Mouse (Mus musculus) intestine, embryonic 15.5 days (tissue): ENCODE data around the gene Hoxd11. TPM values are rescaled to one million over a fixed set of nuclear protein-coding genes. Genes with fewer than 3 reads are reported as not detected.
A peak's percentile ranks its signal among the peaks of the same experiment; 100 is the strongest.

Experiments
- ATAC-seq: fragments of 200-750 bp; cut with Nextera tagmentation; 2 replicates; pipeline ENCODE4 v1.8.0; 2017; ENCODE audit warnings: moderate TSS enrichment, moderate library complexity
- H3K27ac ChIP-seq: fragments of 300-500 bp; sonication (generic); 2 replicates; pipeline ENCODE4 v1.5.1; 2015; ENCODE audit warnings: mild to moderate bottlenecking, inconsistent platforms
- H3K27me3 ChIP-seq: fragments of 300-500 bp; sonication (generic); replicated peaks from 2 replicates; pipeline ENCODE4 v1.6.1; 2015; ENCODE audit warnings: inconsistent platforms
- H3K36me3 ChIP-seq: fragments of 300-500 bp; sonication (generic); 2 replicates; pipeline ENCODE4 v1.6.1; 2015; ENCODE audit warnings: inconsistent platforms
- H3K4me1 ChIP-seq: fragments of 300-500 bp; sonication (generic); replicated peaks from 2 replicates; pipeline ENCODE4 v1.6.1; 2015; ENCODE audit warnings: inconsistent platforms
- H3K4me2 ChIP-seq: fragments of 300-500 bp; sonication (generic); replicated peaks from 2 replicates; pipeline ENCODE4 v1.6.1; 2015; ENCODE audit warnings: mild to moderate bottlenecking, inconsistent platforms
- H3K4me3 ChIP-seq: fragments of 300-500 bp; sonication (generic); replicated peaks from 2 replicates; pipeline ENCODE4 v1.5.1; 2015; ENCODE audit warnings: inconsistent platforms
- H3K9ac ChIP-seq: fragments of 300-500 bp; sonication (generic); 2 replicates; pipeline ENCODE4 v1.6.1; 2015; ENCODE audit warnings: inconsistent platforms
- H3K9me3 ChIP-seq: fragments of 300-500 bp; sonication (generic); 2 replicates; pipeline ENCODE4 v1.6.1; 2016; ENCODE audit warnings: inconsistent platforms
- WGBS: fragments of 180-500 bp; shearing (Covaris S2); methylation state at CpG from one replicate; pipeline ENCODE4 v1.1.7; 2015; 5-methylcytosine and 5-hydroxymethylcytosine counted together
- polyA plus RNA-seq: library from polyadenylated mRNA; unstranded; fragments of >200 nt; fragmentation: Nextera tagmentation; extraction: Ambion mirVana; gene quantifications from 2 replicates; pipeline ENCODE4 v1.2.1, GENCODE M21; 2015

Gene Hoxd11
- 1.2 and 2.3 TPM in 2 replicates for polyA plus RNA-seq

DNA sequence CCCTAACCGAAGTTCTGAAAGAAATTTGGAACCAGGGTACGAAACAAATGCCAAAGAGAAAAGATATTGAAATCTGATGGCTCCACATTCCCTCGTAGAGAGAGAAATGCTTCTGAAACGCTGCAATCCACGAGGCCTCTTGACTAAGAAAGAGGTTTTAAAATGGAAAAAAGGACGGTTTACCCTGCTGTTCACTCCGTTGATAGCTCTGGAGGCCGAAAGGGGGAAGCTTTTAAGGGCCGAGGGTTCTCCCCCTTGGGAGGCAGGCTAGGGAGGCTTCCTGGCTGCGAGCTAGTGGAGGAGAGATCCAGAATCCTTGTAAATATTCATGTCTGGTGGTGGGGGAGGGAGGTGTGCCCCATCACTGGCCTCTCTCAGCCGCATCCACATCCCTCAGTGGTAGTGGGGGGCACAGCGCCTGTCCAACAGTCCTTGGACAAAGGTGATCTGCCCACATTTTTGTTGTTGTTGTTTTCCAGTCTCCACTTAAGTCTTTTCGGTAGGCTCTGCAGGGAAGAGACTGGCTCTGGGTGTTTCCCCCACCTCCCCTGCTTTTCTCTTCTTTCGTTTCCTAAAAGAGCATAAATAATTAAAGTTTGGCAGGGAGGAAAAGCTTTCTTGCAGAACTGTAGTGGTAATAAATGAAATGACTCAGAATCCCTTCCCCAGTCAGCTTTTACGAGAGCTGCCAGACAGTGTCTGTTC is at the start of gene Hoxd11:
Gene Hoxd11 (plus strand): TSS at position 667 of the 705 bp plus-strand sequence.
- Histone ChIP-seq H3K4me3 (peak within 1 kb of the TSS; percentile 16), H3K4me2 (peak within 1 kb of the TSS; percentile 38), H3K27me3 (peaks cover 99% of the 10 kb centered on the region), H3K4me1 (peaks cover 17% of the 10 kb centered on the region), H3K9me3 (no peaks in the 10 kb centered on the region), H3K36me3 (no peaks in the 10 kb centered on the region), H3K27ac (0 out of 2 replicates have a peak within 1 kb of the TSS, but pooled peaks have one; percentile 11), H3K9ac (no peak within 1 kb of the TSS)
- no peak for ATAC-seq
- WGBS = 3% methylated on average over 15 of the region's 15 CpGs

GRCm38 (mm10) chr2:74635412-74635811 is 43.9 kb upstream of the Hoxd11 start:
- no peak overlapping the region for H3K27ac ChIP-seq
- WGBS = 65% methylated on average over 4 of the region's 4 CpGs
- H3K9ac ChIP-seq = no peak overlapping the region
- H3K4me3 ChIP-seq = no peak overlapping the region
- H3K36me3 ChIP-seq = no peaks in the 10 kb centered on the region
- H3K27me3 ChIP-seq = no peaks in the 10 kb centered on the region
- no peaks in the 10 kb centered on the region for H3K9me3 ChIP-seq
- H3K4me2 ChIP-seq = no peak overlapping the region
- H3K4me1 ChIP-seq = no peaks in the 10 kb centered on the region
- ATAC-seq = no peak

- 61% methylated on average over 5 of the region's 5 CpGs for WGBS
- H3K9me3 ChIP-seq = no peaks in the 10 kb centered on the region
These were observed 36.9 kb upstream of the Hoxd11 start for GRCm38 (mm10) chr2:74642431-74642830.

GRCm38 (mm10) chr2:74645631-74646030 is 33.7 kb upstream of the Hoxd11 start:
- Histone ChIP-seq H3K9ac (no peak overlapping the region), H3K36me3 (no peaks in the 10 kb centered on the region), H3K4me3 (no peak overlapping the region), H3K27ac (no peak overlapping the region), H3K4me2 (no peak overlapping the region), H3K4me1 (no peaks in the 10 kb centered on the region), H3K27me3 (peaks cover 57% of the 10 kb centered on the region), H3K9me3 (no peaks in the 10 kb centered on the region)
- 72% methylated on average over 3 of the region's 3 CpGs for WGBS
- ATAC-seq = no peak

More at GRCm38 (mm10) chr2:74642431-74642830, 36.9 kb upstream of the Hoxd11 start:
- Histone ChIP-seq H3K4me2 (no peak overlapping the region), H3K27ac (no peak overlapping the region), H3K36me3 (no peaks in the 10 kb centered on the region), H3K4me1 (no peaks in the 10 kb centered on the region), H3K27me3 (peaks cover 25% of the 10 kb centered on the region), H3K4me3 (no peak overlapping the region), H3K9ac (no peak overlapping the region)
- no peak for ATAC-seq

DNA sequence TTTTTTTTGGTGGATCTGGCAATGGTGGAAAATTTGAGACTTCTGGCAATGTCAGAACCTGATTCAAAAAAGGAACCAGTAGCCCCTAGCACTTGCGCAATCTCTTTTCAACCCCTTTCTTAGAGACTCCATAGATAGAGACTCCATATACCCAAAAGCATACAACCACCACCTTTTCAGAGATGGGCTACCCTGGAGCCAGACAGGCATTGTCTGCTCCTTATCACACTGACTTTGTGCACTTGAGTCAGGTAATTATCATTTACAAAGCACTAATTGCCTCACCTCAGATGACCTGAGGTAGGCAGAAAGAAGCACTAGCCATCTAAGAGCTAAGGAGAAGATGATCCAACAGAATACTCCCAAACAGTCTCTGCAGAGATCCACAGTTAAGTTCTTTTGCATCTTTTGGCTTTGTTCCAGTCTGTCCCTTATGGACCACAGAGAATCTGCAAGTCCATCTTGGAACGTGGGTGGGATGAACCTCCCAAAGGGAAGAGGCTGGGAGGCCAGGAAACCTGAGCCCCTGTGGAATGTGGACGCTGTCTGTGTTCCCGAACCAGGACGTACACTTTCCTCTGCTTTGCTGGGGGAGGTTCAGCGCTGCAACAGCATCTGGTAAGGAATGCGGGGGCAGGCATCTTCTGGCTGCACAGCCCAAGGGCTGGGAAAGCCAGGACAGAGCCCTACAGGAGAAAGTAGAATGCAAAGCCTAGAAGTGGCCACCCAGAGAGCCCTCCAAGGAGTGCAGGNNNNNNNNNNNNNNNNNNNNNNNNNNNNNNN is 32.1 kb upstream of the Hoxd11 start:
- ATAC-seq = no peak
- H3K4me1 ChIP-seq = no peaks in the 10 kb centered on the region
- H3K9me3 ChIP-seq = no peaks in the 10 kb centered on the region
- H3K9ac ChIP-seq = no peak overlapping the region
- 14% methylated on average over 7 of the region's 7 CpGs for WGBS
- no peak overlapping the region for H3K4me2 ChIP-seq
- no peak overlapping the region for H3K27ac ChIP-seq
- no peaks in the 10 kb centered on the region for H3K36me3 ChIP-seq
- no peak overlapping the region for H3K4me3 ChIP-seq
- peaks cover 71% of the 10 kb centered on the region for H3K27me3 ChIP-seq

DNA sequence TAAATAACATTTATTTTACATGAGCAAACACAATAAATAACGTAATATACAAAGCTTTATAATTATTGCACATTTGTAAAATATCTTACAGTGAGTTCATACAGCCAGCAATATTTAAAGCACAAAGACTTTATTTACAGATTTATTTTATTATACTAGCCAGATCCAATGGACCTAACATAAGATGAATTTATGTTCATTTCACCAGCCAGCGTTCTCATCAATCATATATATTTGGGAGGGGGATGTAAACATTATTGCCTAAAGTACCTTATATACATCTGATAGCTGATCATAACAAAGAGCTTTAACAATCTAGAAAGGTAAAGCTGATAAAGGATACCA is 26.4 kb upstream of the Hoxd11 start:
- no peaks in the 10 kb centered on the region for H3K36me3 ChIP-seq
- H3K9me3 ChIP-seq = no peaks in the 10 kb centered on the region
- 40% methylated on average over 2 of the region's 2 CpGs for WGBS
- H3K27me3 ChIP-seq = peaks cover 86% of the 10 kb centered on the region
- peaks cover 15% of the 10 kb centered on the region for H3K4me1 ChIP-seq
- no peak for ATAC-seq
- no peak overlapping the region for H3K9ac ChIP-seq
- no peak overlapping the region for H3K4me3 ChIP-seq
- no peak overlapping the region for H3K4me2 ChIP-seq
- no peak overlapping the region for H3K27ac ChIP-seq

GRCm38 (mm10) chr2:74653781-74654535 is 25.4 kb upstream of the Hoxd11 start:
- WGBS = 14% methylated on average over 17 of the region's 17 CpGs
- Histone ChIP-seq H3K36me3 (no peaks in the 10 kb centered on the region), H3K4me1 (peaks cover 19% of the 10 kb centered on the region), H3K27me3 (peaks cover 86% of the 10 kb centered on the region), H3K9me3 (no peaks in the 10 kb centered on the region), H3K27ac (no peak overlapping the region), H3K4me3 (no peak overlapping the region), H3K4me2 (no peak overlapping the region), H3K9ac (no peak overlapping the region)
- ATAC-seq = no peak

DNA sequence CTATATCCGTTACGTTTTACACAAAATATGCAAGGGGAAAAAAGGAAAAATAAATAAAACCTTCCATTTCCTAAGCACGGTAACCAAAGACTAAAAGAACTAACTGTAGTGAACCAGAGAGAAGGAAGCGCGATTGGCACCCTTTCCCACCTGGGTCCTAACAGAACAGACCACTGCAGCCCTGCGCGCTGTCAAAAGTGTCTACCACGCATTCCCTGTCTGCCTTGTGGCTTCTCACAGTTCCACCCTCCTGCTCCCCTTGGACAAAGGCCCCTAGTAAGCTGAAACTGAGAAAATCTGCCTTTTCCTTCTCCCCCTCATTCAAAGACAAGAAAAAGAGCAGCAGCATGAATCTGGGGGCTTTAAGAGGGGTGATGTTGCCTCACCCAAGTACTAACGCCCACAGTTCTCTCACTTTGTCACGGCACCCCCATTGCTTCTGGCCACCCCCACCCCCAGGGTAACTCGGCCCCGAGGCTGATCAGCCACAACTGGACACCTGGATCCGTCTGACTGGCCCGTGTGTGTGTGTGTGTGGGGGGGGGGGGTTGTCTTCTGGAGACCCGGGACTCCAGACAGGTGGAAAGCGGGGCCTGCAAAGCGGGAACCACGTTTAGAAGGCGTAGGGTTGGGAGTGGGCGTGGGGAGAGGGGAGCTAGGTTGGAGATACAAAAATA is 24.5 kb upstream of the Hoxd11 start:
- Histone ChIP-seq H3K27ac (no peak overlapping the region), H3K9ac (no peak overlapping the region), H3K4me3 (0 out of 2 replicates have a peak overlapping the region, but pooled peaks have one; percentile 40), H3K36me3 (no peaks in the 10 kb centered on the region), H3K4me2 (peak overlapping the region; percentile 73), H3K9me3 (no peaks in the 10 kb centered on the region), H3K4me1 (peaks cover 22% of the 10 kb centered on the region), H3K27me3 (peaks cover 85% of the 10 kb centered on the region)
- ATAC-seq = peak; percentile 48
- WGBS = 4% methylated on average over 20 of the region's 20 CpGs

- Histone ChIP-seq H3K4me1 (peaks cover 22% of the 10 kb centered on the region), H3K9me3 (no peaks in the 10 kb centered on the region), H3K27me3 (peaks cover 83% of the 10 kb centered on the region), H3K4me3 (peak overlapping the region; percentile 40), H3K27ac (no peak overlapping the region), H3K36me3 (no peaks in the 10 kb centered on the region), H3K4me2 (peak overlapping the region; percentile 73), H3K9ac (no peak overlapping the region)
- peak; percentile 52 for ATAC-seq
- WGBS = 2% methylated on average over 43 of the region's 47 CpGs
These were observed 24.0 kb upstream of the Hoxd11 start for GRCm38 (mm10) chr2:74655420-74655781.

DNA sequence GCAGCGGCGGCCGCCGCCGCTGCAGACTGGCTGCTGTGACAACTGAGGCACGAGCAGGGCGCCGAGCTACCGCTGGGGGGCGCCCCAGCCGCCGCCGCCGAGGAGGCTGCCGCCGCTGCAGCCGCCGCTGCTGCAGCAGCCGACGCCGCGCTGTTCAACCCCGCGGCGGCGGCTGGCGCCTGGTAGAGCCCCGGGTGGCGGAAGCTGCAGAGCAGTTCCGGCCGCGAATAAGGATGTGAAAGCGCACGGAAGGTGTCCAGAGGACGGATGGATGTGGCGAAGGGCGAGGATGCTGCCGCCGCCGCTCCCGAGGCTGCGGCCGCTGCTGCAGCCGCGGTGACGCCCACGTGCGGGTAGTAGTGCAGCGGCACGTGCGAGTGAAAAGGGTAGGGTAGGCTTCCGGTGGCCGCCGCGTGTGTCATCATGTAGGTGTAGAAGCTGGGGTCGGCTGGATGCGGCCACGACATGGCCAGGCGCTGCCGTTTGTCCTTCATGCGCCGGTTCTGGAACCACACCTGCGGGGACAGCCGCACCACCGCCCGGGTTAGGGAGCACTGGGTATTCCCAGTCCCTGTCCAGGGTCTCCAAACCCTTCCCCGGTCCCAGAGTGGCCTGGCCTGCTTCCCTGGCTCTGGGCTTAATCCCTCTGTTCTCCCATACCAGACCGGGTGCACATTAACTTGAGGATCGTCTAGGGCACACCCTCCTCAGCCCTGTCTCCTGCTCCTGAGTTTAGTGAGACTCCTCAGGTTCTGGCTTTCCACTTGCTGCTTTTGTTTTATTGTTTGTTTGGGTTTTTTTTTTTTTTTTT is 23.3 kb upstream of the Hoxd11 start:
- no peak overlapping the region; the same call in 1 of the 2 replicates for H3K9ac ChIP-seq
- no peak overlapping the region for H3K27ac ChIP-seq
- peak overlapping the region; percentile 40 for H3K4me3 ChIP-seq
- H3K9me3 ChIP-seq = no peaks in the 10 kb centered on the region
- peak overlapping the region; percentile 73 for H3K4me2 ChIP-seq
- ATAC-seq = peak; percentile 51
- under 1% methylated on average over 65 of the region's 69 CpGs for WGBS
- no peaks in the 10 kb centered on the region for H3K36me3 ChIP-seq
- peaks cover 22% of the 10 kb centered on the region for H3K4me1 ChIP-seq
- peaks cover 83% of the 10 kb centered on the region for H3K27me3 ChIP-seq

- ATAC-seq = no peak
- H3K27ac ChIP-seq = no peak overlapping the region
- 5% methylated on average over 4 of the region's 4 CpGs for whole genome bisulfite sequencing
- H3K9ac ChIP-seq = no peak overlapping the region
- no peak overlapping the region for H3K4me2 ChIP-seq
- peaks cover 84% of the 10 kb centered on the region for H3K27me3 ChIP-seq
- no peaks in the 10 kb centered on the region for H3K9me3 ChIP-seq
- H3K4me1 ChIP-seq = peaks cover 24% of the 10 kb centered on the region
- H3K4me3 ChIP-seq = no peak overlapping the region
- H3K36me3 ChIP-seq = no peaks in the 10 kb centered on the region
These were observed 22.7 kb upstream of the Hoxd11 start for GRCm38 (mm10) chr2:74656632-74657021.
